Mouse (Mus musculus) hematopoietic stem cell, adult 5-6 weeks (primary cell): ENCODE measurements around the gene Prdx6. TPM values are rescaled to one million over a fixed set of nuclear protein-coding genes. Genes with fewer than 3 reads are reported as not detected.

Experiments
- ATAC-seq, 2 experiments: fragments of 125-278 bp in 1 of 2; replicated peaks in 1 of 2; 2 replicates each; pipeline ENCODE4 v1.8.0; 2016 to 2017; ENCODE audit warnings: inconsistent platforms in 2 of 2, mild to moderate bottlenecking in 2 of 2, moderate number of reproducible peaks in 2 of 2, low read depth in 1 of 2, moderate TSS enrichment in 1 of 2; ENCODE audit not compliant: low FRiP score in 2 of 2, poor library complexity in 2 of 2, severe bottlenecking in 2 of 2, insufficient read depth in 1 of 2, low TSS enrichment in 1 of 2
- total RNA-seq: library from RNA; stranded (forward); fragments of 172-1452, 232-1000 nt; gene quantifications from 2 replicates; pipeline ENCODE4 v1.2.3, GENCODE M21; 2017

Prdx6 gene
- total RNA-seq, 1 experiment from 2014 or later: 432 TPM

GRCm38 (mm10) chr1:161254361-161254760 lies 3.3 kb upstream of the Prdx6 start:
- ATAC-seq: no peak

GRCm38 (mm10) chr1:161252901-161253300 lies 1.9 kb upstream of the Prdx6 start:
- ATAC-seq: no peak

GRCm38 (mm10) chr1:161252365-161252764 lies 1.3 kb upstream of the Prdx6 start:
- ATAC-seq: no peak

GRCm38 (mm10) chr1:161251417-161252265 lies 622 bp upstream of the Prdx6 start:
- peak; percentile 65 to 76 for ATAC-seq

GRCm38 (mm10) chr1:161250031-161250603 lies 902 bp downstream of the Prdx6 start:
- ATAC-seq: 0 out of 4 replicates have a peak, but pooled peaks of 1 of the 2 experiments have one; percentile 2

GRCm38 (mm10) chr1:161249442-161249841 lies 1.6 kb downstream of the Prdx6 start:
- ATAC-seq: no peak

GRCm38 (mm10) chr1:161248685-161249084 lies 2.3 kb downstream of the Prdx6 start:
- no peak for ATAC-seq

GRCm38 (mm10) chr1:161247643-161248580 lies 3.1 kb downstream of the Prdx6 start:
- no peak for ATAC-seq

GRCm38 (mm10) chr1:161247176-161247575 lies 3.8 kb downstream of the Prdx6 start:
- ATAC-seq: no peak

- no peak for ATAC-seq
Measured at GRCm38 (mm10) chr1:161237750-161238149, 13.3 kb downstream of the Prdx6 start.

- no peak for ATAC-seq
Measured at GRCm38 (mm10) chr1:161237339-161237738, 13.7 kb downstream of the Prdx6 start.

- no peak for ATAC-seq
Measured at GRCm38 (mm10) chr1:161233226-161233839, 17.7 kb downstream of the Prdx6 start.

GRCm38 (mm10) chr1:161232181-161232580 lies 18.8 kb downstream of the Prdx6 start:
- ATAC-seq: peak; percentile 17 to 62; a peak in 1 of 4 replicates

GRCm38 (mm10) chr1:161224837-161225236 lies 26.2 kb downstream of the Prdx6 start:
- no peak for ATAC-seq

- ATAC-seq: no peak
Measured at GRCm38 (mm10) chr1:161219816-161220215, 31.2 kb downstream of the Prdx6 start.

- no peak for ATAC-seq
Measured at GRCm38 (mm10) chr1:161214465-161214864, 36.6 kb downstream of the Prdx6 start.

GRCm38 (mm10) chr1:161199856-161200255 lies 51.2 kb downstream of the Prdx6 start:
- ATAC-seq: no peak
